13 mouse cellular contexts compared by ENCODE assay signal in genomic region chr11:85184839-85185238, GRCm38 (mm10). TPM values are rescaled to one million over a fixed set of nuclear protein-coding genes. Genes with fewer than 3 reads are reported as not detected.
"Had no signal": no experiment of that assay in that cellular context is flagged by ENCODE, and none has a peak within 500 bp of the region (broad histone marks: within the 10 kb centered on the region; RNA-seq: fewer than 3 reads in every experiment).

No protein-coding gene starts in this region.

- H3K9me3 ChIP-seq: liver, embryonic 13.5 days had no signal

- H3K27me3 ChIP-seq: liver, embryonic 13.5 days had no signal

- H3K9ac ChIP-seq: liver, embryonic 13.5 days had no signal

- H3K4me3 ChIP-seq: left cerebral cortex, adult 2 months; liver, embryonic 13.5 days had no signal

- H3K27ac ChIP-seq: left cerebral cortex, adult 2 months had no signal

- DNase-seq: layer of hippocampus, postnatal 36 days had no signal

- ATAC-seq: inflammation-experienced regulatory T-cells, adult 6 months had no signal

- H3K4me2 ChIP-seq: liver, embryonic 13.5 days; midbrain, embryonic 11.5 days had no signal

RNA-seq across cellular contexts. Expression of gene 1700125H20Rik, which starts 14.6 kb away (rescaled TPM):
- polyA plus RNA-seq: inflammation-experienced regulatory T-cells, adult 6 months; liver, adult 2 months; liver, embryonic 13.5 days; liver, embryonic 16.5 days; lung, adult 2 months; lung, embryonic 16.5 days; small intestine, adult 2 months; spleen, adult 2 months; stomach, embryonic 16.5 days; urinary bladder, adult 2 months had no signal
